Mouse (Mus musculus) heart, embryonic 12.5 days (tissue): ENCODE results near the gene Itga11. TPM values are rescaled to one million over a fixed set of nuclear protein-coding genes. Genes with fewer than 3 reads are reported as not detected.
A peak's percentile ranks its signal among the peaks of the same experiment; 100 is the strongest.

Source experiments
- ATAC-seq: fragments of 200-750 bp; cut with Nextera tagmentation; 2 replicates; pipeline ENCODE4 v1.8.0; 2017; ENCODE audit warnings: moderate TSS enrichment, moderate library complexity; ENCODE audit not compliant: insufficient number of reproducible peaks, low FRiP score
- H3K27ac ChIP-seq: fragments of 300-500 bp; sonication (generic); 2 replicates; pipeline ENCODE4 v1.5.1; 2016; ENCODE audit warnings: mild to moderate bottlenecking, moderate library complexity; ENCODE audit not compliant: poor library complexity, severe bottlenecking
- H3K27me3 ChIP-seq: fragments of 300-500 bp; sonication (generic); replicated peaks from 2 replicates; pipeline ENCODE4 v1.6.1; 2016; ENCODE audit warnings: mild to moderate bottlenecking, moderate library complexity
- H3K36me3 ChIP-seq: fragments of 300-500 bp; sonication (generic); 2 replicates; pipeline ENCODE4 v1.6.1; 2016; ENCODE audit warnings: mild to moderate bottlenecking, moderate library complexity
- H3K4me1 ChIP-seq: fragments of 300-500 bp; sonication (generic); replicated peaks from 2 replicates; pipeline ENCODE4 v1.6.1; 2016; ENCODE audit warnings: mild to moderate bottlenecking
- H3K4me2 ChIP-seq: fragments of 300-500 bp; sonication (generic); 2 replicates; pipeline ENCODE4 v1.6.1; 2016; ENCODE audit warnings: mild to moderate bottlenecking, moderate library complexity
- H3K4me3 ChIP-seq: fragments of 300-500 bp; sonication (generic); 2 replicates; pipeline ENCODE4 v1.5.1; 2016; ENCODE audit warnings: mild to moderate bottlenecking
- H3K9ac ChIP-seq: fragments of 300-500 bp; sonication (generic); 2 replicates; pipeline ENCODE4 v1.6.1; 2016; ENCODE audit warnings: mild to moderate bottlenecking, moderate library complexity
- H3K9me3 ChIP-seq: fragments of 300-500 bp; sonication (generic); replicated peaks from 2 replicates; pipeline ENCODE4 v1.6.1; 2016; ENCODE audit warnings: mild to moderate bottlenecking, moderate library complexity
- WGBS: fragments of 180-500 bp; shearing (Covaris S2); methylation state at CpG from one replicate; pipeline ENCODE4 v1.1.7; 2016; 5-methylcytosine and 5-hydroxymethylcytosine counted together
- polyA plus RNA-seq: library from polyadenylated mRNA; unstranded; fragments of >200 nt; fragmentation: Nextera tagmentation; extraction: Ambion mirVana; gene quantifications from 2 replicates; pipeline ENCODE4 v1.2.1, GENCODE M21; 2016

The Itga11 gene
- 0.71 and 1.00 TPM in 2 replicates for polyA plus RNA-seq

DNA sequence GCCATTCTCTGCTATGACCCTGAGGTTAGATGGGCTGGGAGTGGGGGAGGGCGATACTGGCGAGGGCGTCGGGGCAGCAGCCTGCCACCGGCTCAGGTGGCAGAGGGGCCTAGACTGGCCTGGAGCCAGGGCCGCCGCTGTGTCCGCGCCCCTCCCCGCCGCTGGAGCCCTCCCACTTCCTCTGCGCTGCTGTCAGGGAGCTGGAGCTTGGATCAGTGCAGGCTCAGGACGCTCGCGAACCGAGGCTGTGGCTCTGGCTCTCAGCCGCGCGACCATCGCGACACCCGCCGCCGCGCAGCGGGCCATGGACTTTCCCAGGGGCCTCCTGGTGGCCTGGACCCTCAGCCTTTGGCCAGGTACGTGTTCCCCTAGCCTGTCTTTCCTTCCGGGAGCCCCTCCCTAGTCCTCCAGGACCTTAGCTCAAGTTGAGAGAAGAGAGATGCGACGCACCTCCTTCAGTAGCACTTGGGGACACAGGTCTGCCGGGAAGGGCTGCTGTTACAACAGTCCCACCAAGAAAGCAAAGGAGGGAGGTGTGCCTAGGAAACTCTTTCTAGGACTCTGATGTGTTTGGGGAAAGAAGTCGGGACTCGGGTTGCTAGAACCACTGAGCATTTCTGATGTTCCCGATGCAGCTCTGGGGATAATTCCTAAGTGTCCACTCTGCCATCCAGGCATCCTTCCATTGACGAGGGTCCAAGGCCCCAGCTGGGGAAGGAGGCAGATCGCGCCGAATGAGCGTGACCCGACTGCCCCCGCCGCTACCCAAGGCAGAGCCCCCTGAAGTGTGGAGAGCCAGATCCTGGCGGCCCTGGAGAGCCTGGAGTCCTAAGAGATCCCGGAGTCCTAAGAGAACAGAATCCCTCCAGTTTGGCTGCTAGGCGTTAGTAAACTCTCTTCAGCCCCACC is at the start of gene Itga11:
Gene Itga11 (plus strand): TSS at position 186 of the 909 bp plus-strand sequence.
- Histone ChIP-seq H3K9me3 (no peaks in the 10 kb centered on the region), H3K27ac (no peak within 1 kb of the TSS), H3K4me3 (peak within 1 kb of the TSS; percentile 48), H3K36me3 (no peaks in the 10 kb centered on the region), H3K9ac (peak within 1 kb of the TSS; percentile 64), H3K4me2 (peak within 1 kb of the TSS; percentile 90), H3K27me3 (peaks cover 33% of the 10 kb centered on the region), H3K4me1 (peaks cover 24% of the 10 kb centered on the region)
- peak; percentile 83 for ATAC-seq
- WGBS: 1% methylated on average over 45 of the region's 45 CpGs

GRCm38 (mm10) chr9:62630631-62631240 is 46.9 kb upstream of the Itga11 start:
- Histone ChIP-seq H3K27ac (no peak overlapping the region), H3K9ac (no peak overlapping the region), H3K9me3 (no peaks in the 10 kb centered on the region), H3K27me3 (no peaks in the 10 kb centered on the region), H3K4me2 (no peak overlapping the region), H3K4me1 (peaks cover 20% of the 10 kb centered on the region), H3K36me3 (no peaks in the 10 kb centered on the region), H3K4me3 (no peak overlapping the region)
- 66% methylated on average over 10 of the region's 10 CpGs for WGBS
- no peak for ATAC-seq

- ATAC-seq: no peak
- Histone ChIP-seq H3K9me3 (no peaks in the 10 kb centered on the region), H3K4me2 (no peak overlapping the region), H3K36me3 (no peaks in the 10 kb centered on the region), H3K4me3 (no peak overlapping the region), H3K9ac (no peak overlapping the region), H3K27ac (peak overlapping the region; percentile 38; the same call in 1 of the 2 replicates), H3K27me3 (no peaks in the 10 kb centered on the region), H3K4me1 (peaks cover 18% of the 10 kb centered on the region)
- WGBS: 59% methylated on average over 6 of the region's 6 CpGs
Observed at GRCm38 (mm10) chr9:62632392-62632791, 45.2 kb upstream of the Itga11 start.

- no peak for ATAC-seq
- no peak overlapping the region for H3K9ac ChIP-seq
- no peak overlapping the region for H3K4me2 ChIP-seq
- 44% methylated on average over 6 of the region's 6 CpGs for WGBS
- H3K27me3 ChIP-seq: no peaks in the 10 kb centered on the region
- no peaks in the 10 kb centered on the region for H3K36me3 ChIP-seq
- no peaks in the 10 kb centered on the region for H3K9me3 ChIP-seq
- peak overlapping the region; percentile 41 for H3K27ac ChIP-seq
- no peak overlapping the region for H3K4me3 ChIP-seq
- H3K4me1 ChIP-seq: peaks cover 15% of the 10 kb centered on the region
Observed at GRCm38 (mm10) chr9:62638045-62638444, 39.6 kb upstream of the Itga11 start.

DNA sequence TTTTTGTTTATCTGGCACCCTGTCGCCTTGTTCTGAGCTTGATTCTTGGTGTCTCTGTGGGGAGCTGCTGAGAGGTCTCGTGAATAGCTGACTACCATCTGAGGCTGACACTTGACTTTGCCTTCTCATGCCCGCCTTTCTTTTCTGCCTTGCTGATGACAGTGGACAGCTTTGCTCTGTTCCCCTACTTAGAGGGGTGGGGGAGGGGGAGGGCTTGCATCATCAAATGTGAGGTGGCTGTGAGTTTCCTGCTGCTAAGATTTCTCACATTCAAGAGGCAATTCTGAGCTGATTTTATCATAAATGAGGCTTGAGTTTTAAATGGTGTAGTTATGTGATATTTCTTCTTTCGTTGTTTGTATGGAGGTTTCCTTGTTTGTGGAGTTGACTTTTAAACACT is 37.9 kb upstream of the Itga11 start:
- no peak overlapping the region for H3K9ac ChIP-seq
- 56% methylated on average over 4 of the region's 4 CpGs for WGBS
- H3K4me1 ChIP-seq: peaks cover 14% of the 10 kb centered on the region
- no peak for ATAC-seq
- no peaks in the 10 kb centered on the region for H3K27me3 ChIP-seq
- H3K27ac ChIP-seq: no peak overlapping the region
- H3K4me3 ChIP-seq: no peak overlapping the region
- no peaks in the 10 kb centered on the region for H3K36me3 ChIP-seq
- no peaks in the 10 kb centered on the region for H3K9me3 ChIP-seq
- H3K4me2 ChIP-seq: no peak overlapping the region

- Histone ChIP-seq H3K27ac (no peak overlapping the region), H3K36me3 (no peaks in the 10 kb centered on the region), H3K4me3 (no peak overlapping the region), H3K27me3 (no peaks in the 10 kb centered on the region), H3K9ac (no peak overlapping the region), H3K4me1 (peaks cover 14% of the 10 kb centered on the region), H3K9me3 (no peaks in the 10 kb centered on the region), H3K4me2 (no peak overlapping the region)
- no peak for ATAC-seq
- WGBS: 89% methylated on average over 2 of the region's 2 CpGs
Observed at GRCm38 (mm10) chr9:62640188-62640587, 37.4 kb upstream of the Itga11 start.

GRCm38 (mm10) chr9:62645716-62646400 is 31.8 kb upstream of the Itga11 start:
- ATAC-seq: no peak
- Histone ChIP-seq H3K4me2 (no peak overlapping the region), H3K9me3 (no peaks in the 10 kb centered on the region), H3K9ac (no peak overlapping the region), H3K27me3 (no peaks in the 10 kb centered on the region), H3K4me1 (no peaks in the 10 kb centered on the region), H3K4me3 (no peak overlapping the region), H3K27ac (no peak overlapping the region), H3K36me3 (no peaks in the 10 kb centered on the region)
- whole genome bisulfite sequencing: 69% methylated on average over 6 of the region's 6 CpGs

DNA sequence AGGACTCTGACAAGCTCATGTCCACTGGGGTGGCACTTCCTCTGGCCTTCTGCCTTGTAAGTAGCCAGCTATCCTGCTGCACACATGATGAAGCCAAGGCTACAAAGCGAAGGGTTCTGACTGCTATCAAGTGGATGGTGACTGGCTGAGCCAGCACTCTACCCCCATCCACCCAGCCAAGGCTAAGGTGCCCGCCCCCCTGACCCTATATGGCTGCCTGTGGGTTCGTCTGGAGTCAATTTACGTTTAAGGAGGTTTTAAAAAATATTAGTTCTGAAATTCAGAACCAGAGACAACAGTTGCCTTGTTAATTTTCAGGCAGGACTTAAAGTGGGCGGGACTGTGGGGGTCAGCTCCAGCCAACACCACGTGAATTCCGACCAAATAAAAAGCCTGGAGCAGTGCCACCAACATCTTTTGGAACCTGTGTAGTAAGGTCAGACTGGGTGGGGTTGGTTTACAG is 30.9 kb upstream of the Itga11 start:
- Histone ChIP-seq H3K27me3 (no peaks in the 10 kb centered on the region), H3K4me3 (no peak overlapping the region), H3K9ac (no peak overlapping the region), H3K27ac (no peak overlapping the region), H3K4me2 (no peak overlapping the region), H3K9me3 (no peaks in the 10 kb centered on the region), H3K36me3 (no peaks in the 10 kb centered on the region), H3K4me1 (no peaks in the 10 kb centered on the region)
- 66% methylated on average over 7 of the region's 7 CpGs for WGBS
- no peak for ATAC-seq

DNA sequence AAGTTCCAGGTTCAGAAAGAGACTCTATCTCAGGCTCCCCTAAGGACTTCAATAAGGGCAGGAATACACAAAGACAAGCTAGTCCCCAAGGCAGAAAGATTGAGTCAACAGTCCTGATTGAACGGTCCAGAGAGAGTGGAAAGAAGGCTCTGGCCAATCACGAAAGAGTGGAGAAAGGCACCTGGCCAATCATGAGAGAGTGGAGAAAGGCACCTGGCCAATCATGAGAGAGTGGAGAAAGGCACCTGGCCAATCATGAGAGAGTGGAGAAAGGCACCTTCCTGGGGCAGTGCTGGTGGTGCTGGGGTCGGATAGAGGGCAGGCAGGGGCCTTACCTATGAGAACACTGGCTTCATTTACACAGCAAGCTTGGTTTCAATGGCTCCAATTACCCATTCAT is 28.2 kb upstream of the Itga11 start:
- no peak overlapping the region for H3K27ac ChIP-seq
- no peaks in the 10 kb centered on the region for H3K4me1 ChIP-seq

GRCm38 (mm10) chr9:62650764-62651163 is 26.9 kb upstream of the Itga11 start:
- Histone ChIP-seq H3K27me3 (no peaks in the 10 kb centered on the region), H3K36me3 (no peaks in the 10 kb centered on the region), H3K9me3 (no peaks in the 10 kb centered on the region), H3K4me2 (no peak overlapping the region), H3K4me3 (no peak overlapping the region), H3K27ac (no peak overlapping the region), H3K4me1 (no peaks in the 10 kb centered on the region), H3K9ac (no peak overlapping the region)
- ATAC-seq: no peak
- 88% methylated on average over 6 of the region's 6 CpGs for WGBS

More for the DNA sequence above, 28.2 kb upstream of the Itga11 start:
- H3K27me3 ChIP-seq: no peaks in the 10 kb centered on the region
- no peaks in the 10 kb centered on the region for H3K36me3 ChIP-seq
- no peak overlapping the region for H3K4me3 ChIP-seq
- 71% methylated on average over 3 of the region's 3 CpGs for WGBS
- H3K4me2 ChIP-seq: no peak overlapping the region
- no peak for ATAC-seq
- no peak overlapping the region for H3K9ac ChIP-seq
- H3K9me3 ChIP-seq: no peaks in the 10 kb centered on the region

DNA sequence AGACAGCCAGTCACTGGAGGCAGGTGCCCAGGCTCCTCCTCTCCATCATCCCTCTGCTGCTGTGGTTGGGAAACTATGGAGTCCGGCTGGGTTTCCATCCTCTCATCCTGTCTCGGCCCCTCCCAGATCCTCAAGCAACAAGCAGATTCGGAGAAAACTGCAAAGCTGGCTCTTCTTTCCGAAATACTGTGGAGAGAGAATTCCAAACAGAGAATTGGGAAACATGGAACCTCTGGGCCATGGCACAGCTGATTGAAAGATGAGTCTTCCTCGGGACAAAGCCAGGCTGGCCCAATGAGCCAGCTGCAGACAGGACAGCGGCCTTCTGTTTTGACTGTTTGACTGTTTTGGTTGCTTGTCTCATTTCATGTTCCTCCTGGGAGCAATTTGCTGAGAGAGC is 23.3 kb upstream of the Itga11 start:
- 63% methylated on average over 6 of the region's 6 CpGs for WGBS
- no peaks in the 10 kb centered on the region for H3K4me1 ChIP-seq

More for the DNA sequence above, 23.3 kb upstream of the Itga11 start:
- Histone ChIP-seq H3K36me3 (no peaks in the 10 kb centered on the region), H3K4me2 (no peak overlapping the region), H3K27ac (no peak overlapping the region), H3K9me3 (no peaks in the 10 kb centered on the region), H3K4me3 (no peak overlapping the region), H3K9ac (no peak overlapping the region), H3K27me3 (no peaks in the 10 kb centered on the region)
- no peak for ATAC-seq
